Mouse (Mus musculus): ENCODE measurements around the gene Stx3. TPM values are rescaled to one million over a fixed set of nuclear protein-coding genes. Genes with fewer than 3 reads are reported as not detected.

The Stx3 gene
- total RNA-seq, 1 experiment = 21.6 TPM

- no peak overlapping the region for H3K27ac ChIP-seq (ENCODE audit: insufficient read depth, low read depth, low read length, poor library complexity, severe bottlenecking)
- no peaks in the 10 kb centered on the region for H3K9me3 ChIP-seq (ENCODE audit: control insufficient read depth, insufficient read depth, low read depth, low read length)
- H3K4me3 ChIP-seq (ENCODE audit: insufficient read depth in 1 of 2, low read depth in 1 of 2, low read length in 2 of 2, poor library complexity in 1 of 2, severe bottlenecking in 1 of 2) = peak overlapping the region in 1 of 2 experiments; percentile 88; a peak in 2 of 4 replicates
- peaks cover 6% of the 10 kb centered on the region for H3K36me3 ChIP-seq (ENCODE audit: control insufficient read depth, insufficient read depth, low read length, poor library complexity, severe bottlenecking)
- in situ Hi-C loops (cut with MboI; ENCODE audit: low sequenced_read_pairs in 2 of 2, unreplicated experiment in 2 of 2) = no loop called here
- H3K9ac ChIP-seq (ENCODE audit: insufficient read depth, low read depth, low read length, poor library complexity, severe bottlenecking) = no peak overlapping the region
- TF ChIP-seq ZNF384 (IDR thresholded peaks at IDR 0.05; ENCODE audit: low read depth, low read length) (no peak), MAFK (IDR thresholded peaks at IDR 0.05; ENCODE audit: insufficient read depth, low read depth, low read length) (no peak), ZC3H11A (IDR thresholded peaks at IDR 0.05; ENCODE audit: borderline replicate concordance, low read depth, low read length) (no peak), CHD2 (IDR thresholded peaks at IDR 0.05; ENCODE audit: low read depth, low read length) (no peak), HCFC1 (IDR thresholded peaks at IDR 0.05; ENCODE audit: borderline replicate concordance, insufficient read depth, low read length) (no peak)
- H3K4me1 ChIP-seq (ENCODE audit: control insufficient read depth in 2 of 2, insufficient read depth in 2 of 2, low read length in 2 of 2, poor library complexity in 1 of 2) = no peaks in the 10 kb centered on the region
- DNase-seq (ENCODE audit: low read depth, low spot score) = no peak
Measured at GRCm38 (mm10) chr19:11769257-11769920, 49.8 kb downstream of the Stx3 start.

DNA sequence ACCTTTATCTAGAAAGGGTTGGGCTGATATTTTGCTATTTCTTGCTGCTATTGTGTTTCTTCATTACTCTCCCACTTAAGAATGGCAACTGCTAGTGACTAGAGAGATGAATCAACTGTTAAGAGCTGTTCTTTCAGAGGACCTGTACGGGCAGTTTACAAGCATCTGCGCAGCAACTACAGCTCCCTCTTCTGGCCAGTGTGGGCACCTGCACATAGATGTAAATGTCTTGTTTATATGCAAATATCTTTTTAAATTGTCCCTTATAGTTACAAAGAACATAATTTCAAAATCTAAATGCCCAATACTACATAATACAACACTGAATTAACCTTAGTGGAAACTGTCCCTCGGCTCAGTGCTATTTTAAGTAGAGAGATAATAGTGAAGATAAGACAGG is 51.0 kb downstream of the Stx3 start:
- in situ Hi-C loops (cut with MboI; ENCODE audit: low sequenced_read_pairs in 2 of 2, unreplicated experiment in 2 of 2) = no loop called here

DNA sequence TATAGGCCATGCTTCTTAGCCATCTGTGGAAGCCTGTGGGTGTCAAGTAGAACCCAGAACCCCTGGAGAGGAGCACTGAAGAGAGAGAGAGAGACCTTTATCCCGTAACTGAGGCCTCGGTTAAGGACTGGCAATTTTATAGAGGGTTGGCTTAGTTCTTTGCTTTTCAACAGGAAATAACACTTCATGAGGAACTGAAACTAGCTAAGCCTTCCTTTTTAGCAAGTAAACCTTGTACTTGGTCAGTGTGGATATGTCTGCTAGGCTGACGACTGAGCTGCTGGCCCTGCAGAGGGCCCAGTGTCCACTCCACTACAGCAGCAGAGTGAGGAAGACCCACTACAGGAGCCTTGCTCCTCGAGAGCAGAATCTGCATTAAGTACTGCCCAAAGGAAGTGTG is 52.8 kb downstream of the Stx3 start:
- TF ChIP-seq CHD2 (IDR thresholded peaks at IDR 0.05; ENCODE audit: low read depth, low read length) (no peak), ZC3H11A (IDR thresholded peaks at IDR 0.05; ENCODE audit: borderline replicate concordance, low read depth, low read length) (no peak), ZNF384 (IDR thresholded peaks at IDR 0.05; ENCODE audit: low read depth, low read length) (no peak), MAFK (IDR thresholded peaks at IDR 0.05; ENCODE audit: insufficient read depth, low read depth, low read length) (no peak), HCFC1 (IDR thresholded peaks at IDR 0.05; ENCODE audit: borderline replicate concordance, insufficient read depth, low read length) (no peak)
- no peaks in the 10 kb centered on the region for H3K36me3 ChIP-seq (ENCODE audit: control insufficient read depth, insufficient read depth, low read length, poor library complexity, severe bottlenecking)
- no peaks in the 10 kb centered on the region for H3K4me1 ChIP-seq (ENCODE audit: control insufficient read depth in 2 of 2, insufficient read depth in 2 of 2, low read length in 2 of 2, poor library complexity in 1 of 2)
- no peak overlapping the region for H3K27ac ChIP-seq (ENCODE audit: insufficient read depth, low read depth, low read length, poor library complexity, severe bottlenecking)
- no peak for DNase-seq (ENCODE audit: low read depth, low spot score)
- no peak overlapping the region for H3K4me3 ChIP-seq (ENCODE audit: insufficient read depth in 1 of 2, low read depth in 1 of 2, low read length in 2 of 2, poor library complexity in 1 of 2, severe bottlenecking in 1 of 2)
- H3K9ac ChIP-seq (ENCODE audit: insufficient read depth, low read depth, low read length, poor library complexity, severe bottlenecking) = no peak overlapping the region
- no peaks in the 10 kb centered on the region for H3K9me3 ChIP-seq (ENCODE audit: control insufficient read depth, insufficient read depth, low read depth, low read length)
- in situ Hi-C loops (cut with MboI; ENCODE audit: low sequenced_read_pairs in 2 of 2, unreplicated experiment in 2 of 2) = no loop called here

More for the DNA sequence above, 51.0 kb downstream of the Stx3 start:
- peak; percentile 71; the same call in 1 of the 2 replicates for TF ChIP-seq ZC3H11A (IDR thresholded peaks at IDR 0.05; ENCODE audit: borderline replicate concordance, low read depth, low read length)
- no peak for TF ChIP-seq CHD2 (IDR thresholded peaks at IDR 0.05; ENCODE audit: low read depth, low read length)
- no peak for TF ChIP-seq HCFC1 (IDR thresholded peaks at IDR 0.05; ENCODE audit: borderline replicate concordance, insufficient read depth, low read length)
- Histone ChIP-seq H3K36me3 (ENCODE audit: control insufficient read depth, insufficient read depth, low read length, poor library complexity, severe bottlenecking) (no peaks in the 10 kb centered on the region), H3K27ac (ENCODE audit: insufficient read depth, low read depth, low read length, poor library complexity, severe bottlenecking) (no peak overlapping the region), H3K4me1 (ENCODE audit: control insufficient read depth in 2 of 2, insufficient read depth in 2 of 2, low read length in 2 of 2, poor library complexity in 1 of 2) (no peaks in the 10 kb centered on the region), H3K9ac (ENCODE audit: insufficient read depth, low read depth, low read length, poor library complexity, severe bottlenecking) (no peak overlapping the region), H3K9me3 (ENCODE audit: control insufficient read depth, insufficient read depth, low read depth, low read length) (no peaks in the 10 kb centered on the region), H3K4me3 (ENCODE audit: insufficient read depth in 1 of 2, low read depth in 1 of 2, low read length in 2 of 2, poor library complexity in 1 of 2, severe bottlenecking in 1 of 2) (no peak overlapping the region)
- DNase-seq (ENCODE audit: low read depth, low spot score) = no peak

- TF ChIP-seq HCFC1 (IDR thresholded peaks at IDR 0.05; ENCODE audit: borderline replicate concordance, insufficient read depth, low read length) = no peak
- no peak for TF ChIP-seq MAFK (IDR thresholded peaks at IDR 0.05; ENCODE audit: insufficient read depth, low read depth, low read length)
- TF ChIP-seq ZC3H11A (IDR thresholded peaks at IDR 0.05; ENCODE audit: borderline replicate concordance, low read depth, low read length) = no peak
- no peak for TF ChIP-seq CHD2 (IDR thresholded peaks at IDR 0.05; ENCODE audit: low read depth, low read length)
- TF ChIP-seq ZNF384 (IDR thresholded peaks at IDR 0.05; ENCODE audit: low read depth, low read length) = no peak
- DNase-seq (ENCODE audit: low read depth, low spot score) = no peak
- Histone ChIP-seq H3K36me3 (ENCODE audit: control insufficient read depth, insufficient read depth, low read length, poor library complexity, severe bottlenecking) (no peaks in the 10 kb centered on the region), H3K9ac (ENCODE audit: insufficient read depth, low read depth, low read length, poor library complexity, severe bottlenecking) (no peak overlapping the region), H3K4me3 (ENCODE audit: insufficient read depth in 1 of 2, low read depth in 1 of 2, low read length in 2 of 2, poor library complexity in 1 of 2, severe bottlenecking in 1 of 2) (no peak overlapping the region), H3K9me3 (ENCODE audit: control insufficient read depth, insufficient read depth, low read depth, low read length) (no peaks in the 10 kb centered on the region), H3K4me1 (ENCODE audit: control insufficient read depth in 2 of 2, insufficient read depth in 2 of 2, low read length in 2 of 2, poor library complexity in 1 of 2) (no peaks in the 10 kb centered on the region), H3K27ac (ENCODE audit: insufficient read depth, low read depth, low read length, poor library complexity, severe bottlenecking) (no peak overlapping the region)
- in situ Hi-C loops (cut with MboI; ENCODE audit: low sequenced_read_pairs in 2 of 2, unreplicated experiment in 2 of 2) = no loop called here
Measured at GRCm38 (mm10) chr19:11765059-11765458, 54.1 kb downstream of the Stx3 start.
